Mouse (Mus musculus): ENCODE measurements around the gene Olfm2.
A peak's percentile ranks its signal among the peaks of the same experiment; 100 is the strongest.
"Not testable (repeated sequence)": the region's sequence is repeated elsewhere in the genome, so short reads cannot be mapped to it uniquely, and the experiment has no call there.

Olfm2 gene

GRCm38 (mm10) chr9:20696107-20696712, 49.9 kb downstream of the Olfm2 start:
- no peak for DNase-seq (ENCODE audit: low spot score)

- DNase-seq (ENCODE audit: low spot score), result peak; percentile 42
These were observed 51.4 kb downstream of the Olfm2 start for GRCm38 (mm10) chr9:20694721-20695235.

GRCm38 (mm10) chr9:20692863-20693262, 53.3 kb downstream of the Olfm2 start:
- DNase-seq (ENCODE audit: low spot score), result no peak

- DNase-seq (ENCODE audit: low spot score), result not testable (repeated sequence)
These were observed 55.7 kb downstream of the Olfm2 start for GRCm38 (mm10) chr9:20690449-20690848.

GRCm38 (mm10) chr9:20689913-20690312, 56.2 kb downstream of the Olfm2 start:
- DNase-seq (ENCODE audit: low spot score), result no peak

- no peak for DNase-seq (ENCODE audit: low spot score)
These were observed 56.7 kb downstream of the Olfm2 start for GRCm38 (mm10) chr9:20689403-20689802.

- DNase-seq (ENCODE audit: low spot score), result no peak
These were observed 60.9 kb downstream of the Olfm2 start for GRCm38 (mm10) chr9:20685081-20685861.

- DNase-seq (ENCODE audit: low spot score), result no peak
These were observed 63.8 kb downstream of the Olfm2 start for GRCm38 (mm10) chr9:20682389-20682722.

GRCm38 (mm10) chr9:20681546-20682388, 64.4 kb downstream of the Olfm2 start:
- no peak for DNase-seq (ENCODE audit: low spot score)

GRCm38 (mm10) chr9:20680378-20680958, 65.7 kb downstream of the Olfm2 start:
- no peak for DNase-seq (ENCODE audit: low spot score)

GRCm38 (mm10) chr9:20677892-20678291, 68.3 kb downstream of the Olfm2 start:
- DNase-seq (ENCODE audit: low spot score), result no peak

GRCm38 (mm10) chr9:20672047-20672446, 74.1 kb downstream of the Olfm2 start:
- DNase-seq (ENCODE audit: low spot score), result no peak

- DNase-seq (ENCODE audit: low spot score), result no peak
These were observed 78.1 kb downstream of the Olfm2 start for GRCm38 (mm10) chr9:20668065-20668464.

- DNase-seq (ENCODE audit: low spot score), result no peak
These were observed 79.6 kb downstream of the Olfm2 start for GRCm38 (mm10) chr9:20666510-20667034.

- DNase-seq (ENCODE audit: low spot score), result no peak
These were observed 80.2 kb downstream of the Olfm2 start for GRCm38 (mm10) chr9:20665925-20666324.

- DNase-seq (ENCODE audit: low spot score), result no peak
These were observed 81.0 kb downstream of the Olfm2 start for GRCm38 (mm10) chr9:20664982-20665637.

- no peak for DNase-seq (ENCODE audit: low spot score)
These were observed 81.8 kb downstream of the Olfm2 start for GRCm38 (mm10) chr9:20664366-20664765.

- no peak for DNase-seq (ENCODE audit: low spot score)
These were observed 82.2 kb downstream of the Olfm2 start for GRCm38 (mm10) chr9:20663956-20664355.

- no peak for DNase-seq (ENCODE audit: low spot score)
These were observed 83.3 kb downstream of the Olfm2 start for GRCm38 (mm10) chr9:20662874-20663273.

GRCm38 (mm10) chr9:20662325-20662724, 83.8 kb downstream of the Olfm2 start:
- no peak for DNase-seq (ENCODE audit: low spot score)

- DNase-seq (ENCODE audit: low spot score), result no peak
These were observed 88.6 kb downstream of the Olfm2 start for GRCm38 (mm10) chr9:20657546-20657945.

Data from yolk sac, embryonic 10.5 days (tissue).